Mouse (Mus musculus) forebrain, embryonic 14.5 days (tissue): Measurements from ENCODE around the gene Ppp6r2. TPM values are rescaled to one million over a fixed set of nuclear protein-coding genes. Genes with fewer than 3 reads are reported as not detected.

Source experiments
- ATAC-seq: fragments of 200-750 bp; cut with Nextera tagmentation; 2 replicates; pipeline ENCODE4 v1.8.0; 2017; ENCODE audit warnings: mild to moderate bottlenecking, moderate library complexity
- DNase-seq: peaks from one replicate; pipeline ENCODE4 v3.0.0-alpha.2; 2015; ENCODE audit warnings: low spot score
- H3K27ac ChIP-seq: fragments of 300-500 bp; sonication (generic); 2 replicates; pipeline ENCODE4 v1.5.1; 2014; ENCODE audit warnings: low read depth, mild to moderate bottlenecking, control low read depth, low read length, moderate library complexity
- H3K27me3 ChIP-seq: fragments of 300-500 bp; sonication (generic); replicated peaks from 2 replicates; pipeline ENCODE4 v1.6.1; 2014; ENCODE audit warnings: low read length, control low read depth, mixed read lengths; ENCODE audit not compliant: control insufficient read depth, insufficient read depth
- H3K36me3 ChIP-seq: fragments of 300-500 bp; sonication (generic); 2 replicates; pipeline ENCODE4 v1.6.1; 2014; ENCODE audit warnings: low read length, control low read depth; ENCODE audit not compliant: control insufficient read depth, insufficient read depth
- H3K4me1 ChIP-seq: fragments of 300-500 bp; sonication (generic); 2 replicates; pipeline ENCODE4 v1.6.1; 2014; ENCODE audit warnings: antibody characterized with exemption, low read length, control low read depth; ENCODE audit not compliant: control insufficient read depth, insufficient read depth
- H3K4me2 ChIP-seq: fragments of 300-500 bp; sonication (generic); 2 replicates; pipeline ENCODE4 v1.6.1; 2014; ENCODE audit warnings: mild to moderate bottlenecking, control low read depth, low read length
- H3K4me3 ChIP-seq: fragments of 300-500 bp; sonication (generic); 2 replicates; pipeline ENCODE4 v1.5.1; 2014; ENCODE audit warnings: low read depth, low read length, control low read depth
- H3K9ac ChIP-seq: fragments of 300-500 bp; sonication (generic); 2 replicates; pipeline ENCODE4 v1.6.1; 2014; ENCODE audit warnings: mild to moderate bottlenecking, low read length, control low read depth, moderate library complexity
- H3K9me3 ChIP-seq: fragments of 300-500 bp; sonication (generic); replicated peaks from 2 replicates; pipeline ENCODE4 v1.6.1; 2016; ENCODE audit warnings: low read length, control low read depth, mixed read lengths; ENCODE audit not compliant: control insufficient read depth
- WGBS: fragments of 180-500 bp; shearing (Covaris S2); extraction: QIAGEN DNeasy Blood & Tissue Kit; methylation state at CpG from one replicate; pipeline ENCODE4 v1.1.7; 2014; 5-methylcytosine and 5-hydroxymethylcytosine counted together
- polyA plus RNA-seq: library from polyadenylated mRNA; unstranded; fragments of >200 nt; fragmentation: Nextera tagmentation; extraction: Ambion mirVana; gene quantifications from 2 replicates; pipeline ENCODE4 v1.2.1, GENCODE M21; 2014

The Ppp6r2 gene
- polyA plus RNA-seq, 1 experiment from 2014 or later, result 69.4 TPM

GRCm38 (mm10) chr15:89288227-89288767, 76.9 kb downstream of the Ppp6r2 start:
- Histone ChIP-seq H3K4me1 (no peaks in the 10 kb centered on the region), H3K27me3 (no peaks in the 10 kb centered on the region), H3K36me3 (peaks cover 99% of the 10 kb centered on the region), H3K9me3 (no peaks in the 10 kb centered on the region), H3K27ac (no peak overlapping the region), H3K4me2 (no peak overlapping the region), H3K9ac (no peak overlapping the region), H3K4me3 (no peak overlapping the region)
- DNase-seq (no peak), ATAC-seq (no peak; the same call in 1 of the 2 replicates)
- WGBS, result 88% methylated on average over 23 of the region's 23 CpGs

GRCm38 (mm10) chr15:89289455-89289854, 78.1 kb downstream of the Ppp6r2 start:
- DNase-seq (no peak), ATAC-seq (no peak)
- peaks cover 99% of the 10 kb centered on the region for H3K36me3 ChIP-seq
- H3K4me2 ChIP-seq, result no peak overlapping the region
- 96% methylated on average over 11 of the region's 11 CpGs for WGBS
- H3K9me3 ChIP-seq, result no peaks in the 10 kb centered on the region
- H3K27me3 ChIP-seq, result no peaks in the 10 kb centered on the region
- no peak overlapping the region for H3K27ac ChIP-seq
- H3K4me3 ChIP-seq, result no peak overlapping the region
- no peaks in the 10 kb centered on the region for H3K4me1 ChIP-seq
- H3K9ac ChIP-seq, result no peak overlapping the region

- H3K4me3 ChIP-seq, result no peak overlapping the region
- WGBS, result 92% methylated on average over 3 of the region's 3 CpGs
- H3K27ac ChIP-seq, result no peak overlapping the region
- H3K36me3 ChIP-seq, result peaks cover 98% of the 10 kb centered on the region
- H3K9ac ChIP-seq, result no peak overlapping the region
- H3K4me2 ChIP-seq, result no peak overlapping the region
- H3K9me3 ChIP-seq, result no peaks in the 10 kb centered on the region
- no peak for ATAC-seq
- H3K27me3 ChIP-seq, result no peaks in the 10 kb centered on the region
- DNase-seq, result no peak
- no peaks in the 10 kb centered on the region for H3K4me1 ChIP-seq
These were observed 80.2 kb downstream of the Ppp6r2 start for GRCm38 (mm10) chr15:89291521-89291920.

GRCm38 (mm10) chr15:89292795-89293194, 81.4 kb downstream of the Ppp6r2 start:
- Histone ChIP-seq H3K4me1 (no peaks in the 10 kb centered on the region), H3K4me2 (no peak overlapping the region), H3K27ac (no peak overlapping the region), H3K9ac (no peak overlapping the region), H3K36me3 (peaks cover 97% of the 10 kb centered on the region), H3K27me3 (no peaks in the 10 kb centered on the region), H3K9me3 (no peaks in the 10 kb centered on the region), H3K4me3 (no peak overlapping the region)
- ATAC-seq (no peak), DNase-seq (no peak)
- WGBS, result 79% methylated on average over 2 of the region's 2 CpGs

- H3K4me2 ChIP-seq, result no peak overlapping the region
- H3K27me3 ChIP-seq, result no peaks in the 10 kb centered on the region
- H3K4me1 ChIP-seq, result no peaks in the 10 kb centered on the region
- no peak overlapping the region for H3K27ac ChIP-seq
- DNase-seq (no peak), ATAC-seq (no peak)
- H3K9me3 ChIP-seq, result no peaks in the 10 kb centered on the region
- H3K4me3 ChIP-seq, result no peak overlapping the region
- H3K9ac ChIP-seq, result no peak overlapping the region
- H3K36me3 ChIP-seq, result peaks cover 93% of the 10 kb centered on the region
- WGBS, result 92% methylated on average over 10 of the region's 10 CpGs
These were observed 82.4 kb downstream of the Ppp6r2 start for GRCm38 (mm10) chr15:89293778-89294177.

GRCm38 (mm10) chr15:89295580-89296165, 84.3 kb downstream of the Ppp6r2 start:
- WGBS, result 96% methylated on average over 8 of the region's 8 CpGs

GRCm38 (mm10) chr15:89296465-89296864, 85.1 kb downstream of the Ppp6r2 start:
- Histone ChIP-seq H3K4me1 (no peaks in the 10 kb centered on the region), H3K9ac (no peak overlapping the region), H3K4me3 (no peak overlapping the region), H3K9me3 (no peaks in the 10 kb centered on the region), H3K27me3 (no peaks in the 10 kb centered on the region), H3K4me2 (no peak overlapping the region), H3K36me3 (peaks cover 91% of the 10 kb centered on the region), H3K27ac (no peak overlapping the region)
- 70% methylated on average over 1 of the region's 1 CpGs for WGBS
- ATAC-seq, result no peak
- DNase-seq, result no peak

More at GRCm38 (mm10) chr15:89295580-89296165, 84.3 kb downstream of the Ppp6r2 start:
- H3K27ac ChIP-seq, result no peak overlapping the region
- no peak for ATAC-seq
- no peak for DNase-seq
- H3K4me3 ChIP-seq, result no peak overlapping the region
- H3K36me3 ChIP-seq, result peaks cover 91% of the 10 kb centered on the region
- H3K9ac ChIP-seq, result no peak overlapping the region
- H3K27me3 ChIP-seq, result no peaks in the 10 kb centered on the region
- no peak overlapping the region for H3K4me2 ChIP-seq
- H3K9me3 ChIP-seq, result no peaks in the 10 kb centered on the region
- no peaks in the 10 kb centered on the region for H3K4me1 ChIP-seq

- H3K4me1 ChIP-seq, result no peaks in the 10 kb centered on the region
- no peak overlapping the region for H3K4me3 ChIP-seq
- peaks cover 91% of the 10 kb centered on the region for H3K36me3 ChIP-seq
- H3K27ac ChIP-seq, result no peak overlapping the region
- ATAC-seq, result no peak
- H3K4me2 ChIP-seq, result no peak overlapping the region
- H3K27me3 ChIP-seq, result no peaks in the 10 kb centered on the region
- no peak for DNase-seq
- no peaks in the 10 kb centered on the region for H3K9me3 ChIP-seq
- 93% methylated on average over 2 of the region's 2 CpGs for WGBS
- H3K9ac ChIP-seq, result no peak overlapping the region
These were observed 86.3 kb downstream of the Ppp6r2 start for GRCm38 (mm10) chr15:89297695-89298094.

- DNase-seq (no peak), ATAC-seq (no peak)
- 94% methylated on average over 13 of the region's 13 CpGs for WGBS
- Histone ChIP-seq H3K27ac (no peak overlapping the region), H3K9me3 (no peaks in the 10 kb centered on the region), H3K4me2 (no peak overlapping the region), H3K4me3 (no peak overlapping the region), H3K27me3 (no peaks in the 10 kb centered on the region), H3K9ac (no peak overlapping the region), H3K36me3 (peaks cover 91% of the 10 kb centered on the region), H3K4me1 (no peaks in the 10 kb centered on the region)
These were observed 88.8 kb downstream of the Ppp6r2 start for GRCm38 (mm10) chr15:89300180-89300579.
